Mouse (Mus musculus): ENCODE data around the gene 1700003E16Rik. TPM values are rescaled to one million over a fixed set of nuclear protein-coding genes. Genes with fewer than 3 reads are reported as not detected.

1700003E16Rik gene
- polyA plus RNA-seq, 1 experiment from 2014 or later = 1.6 TPM

GRCm38 (mm10) chr6:83134226-83134625 is 22.0 kb upstream of the 1700003E16Rik start:
- H3K9ac ChIP-seq = no peak overlapping the region
- H3K4me2 ChIP-seq = no peak overlapping the region
- 55% methylated on average over 3 of the region's 3 CpGs for WGBS
- H3K4me1 ChIP-seq = peaks cover 58% of the 10 kb centered on the region
- no peak overlapping the region for H3K27ac ChIP-seq
- H3K9me3 ChIP-seq (replicated peaks) = no peaks in the 10 kb centered on the region
- no peaks in the 10 kb centered on the region for H3K27me3 ChIP-seq
- H3K4me3 ChIP-seq (replicated peaks) = no peak overlapping the region
- no peaks in the 10 kb centered on the region for H3K36me3 ChIP-seq
- ATAC-seq (replicated peaks; ENCODE audit: low FRiP score) = no peak

DNA sequence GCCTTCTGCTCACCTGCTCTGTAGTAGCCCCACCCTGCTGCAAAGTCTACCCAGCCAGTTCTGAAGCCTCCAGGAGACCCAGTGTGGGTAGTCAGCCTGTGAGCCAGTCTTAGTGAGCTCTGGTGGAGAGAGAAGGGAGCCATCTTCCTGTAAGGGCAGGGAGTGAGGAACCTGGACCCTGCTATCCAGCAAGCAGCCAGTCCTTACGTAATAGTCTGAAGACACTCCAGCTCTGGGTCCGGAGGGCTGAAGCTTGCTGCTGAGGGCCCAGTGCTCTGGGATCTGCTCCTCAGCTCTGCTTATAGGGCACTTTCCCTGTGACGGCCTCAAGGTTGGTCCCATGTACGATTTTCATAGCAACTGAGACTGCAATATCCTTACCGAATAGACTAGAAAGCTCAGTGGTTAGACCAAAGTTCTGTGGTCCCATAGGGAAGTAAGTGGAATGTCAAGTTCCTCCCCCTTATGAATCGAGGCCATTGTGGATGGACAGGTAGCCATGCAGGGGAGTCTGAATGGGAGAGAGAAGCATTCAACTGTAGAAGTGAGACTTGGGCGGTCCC is 21.2 kb upstream of the 1700003E16Rik start, which contains the start of gene Rtkn:
Gene Rtkn (plus strand): TSS at position 513 of the 563 bp plus-strand sequence.
- peak within 1 kb of the TSS; percentile 100 for H3K27ac ChIP-seq
- H3K9ac ChIP-seq = peak within 1 kb of the TSS; percentile 82
- H3K36me3 ChIP-seq = peaks cover 1% of the 10 kb centered on the region; the same call in 1 of the 2 replicates
- no peaks in the 10 kb centered on the region for H3K27me3 ChIP-seq
- H3K4me3 ChIP-seq (replicated peaks) = peak within 1 kb of the TSS; percentile 63
- ATAC-seq (replicated peaks; ENCODE audit: low FRiP score) = no peak
- WGBS = 57% methylated on average over 7 of the region's 7 CpGs
- no peaks in the 10 kb centered on the region for H3K9me3 ChIP-seq (replicated peaks)
- peaks cover 64% of the 10 kb centered on the region for H3K4me1 ChIP-seq
- H3K4me2 ChIP-seq = peak within 1 kb of the TSS; percentile 74

- H3K27me3 ChIP-seq = no peaks in the 10 kb centered on the region
- peaks cover 64% of the 10 kb centered on the region for H3K4me1 ChIP-seq
- peak overlapping the region; percentile 63 for H3K4me3 ChIP-seq (replicated peaks)
- 3% methylated on average over 37 of the region's 37 CpGs for WGBS
- no peak for ATAC-seq (replicated peaks; ENCODE audit: low FRiP score)
- peak overlapping the region; percentile 74 for H3K4me2 ChIP-seq
- H3K36me3 ChIP-seq = peaks cover 3% of the 10 kb centered on the region; the same call in 1 of the 2 replicates
- H3K27ac ChIP-seq = peak overlapping the region; percentile 100
- H3K9me3 ChIP-seq (replicated peaks) = no peaks in the 10 kb centered on the region
- H3K9ac ChIP-seq = peak overlapping the region; percentile 82
Measured at GRCm38 (mm10) chr6:83135571-83136161, 20.5 kb upstream of the 1700003E16Rik start.

DNA sequence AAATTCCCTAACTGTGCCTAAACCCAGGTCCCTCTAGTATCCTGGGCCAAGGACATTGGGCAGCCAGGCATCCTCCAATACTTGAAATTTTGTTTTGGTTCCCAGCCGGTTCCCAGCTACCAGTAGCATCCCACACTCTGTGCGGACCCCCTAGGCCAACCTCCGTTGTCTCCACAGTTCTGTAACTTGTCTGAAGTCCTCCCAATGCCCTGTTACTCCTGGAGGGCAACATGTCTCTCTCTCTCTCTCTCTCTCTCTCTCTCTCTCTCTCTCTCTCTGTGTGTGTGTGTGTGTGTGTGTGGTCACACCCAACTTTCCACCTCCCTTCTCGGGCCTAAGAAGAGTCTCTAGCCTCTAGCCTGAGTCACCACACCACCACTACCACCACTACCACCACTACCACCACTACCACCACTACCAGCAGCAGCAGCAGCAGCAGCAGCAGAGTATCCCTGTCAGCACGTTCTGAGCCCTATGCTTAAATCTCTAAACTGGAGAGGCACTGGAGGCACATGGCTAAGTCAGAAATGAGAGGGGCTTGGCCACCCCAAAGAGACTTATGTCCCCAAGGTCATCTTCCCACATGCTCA is 19.8 kb upstream of the 1700003E16Rik start:
- Histone ChIP-seq H3K9ac (peak overlapping the region; percentile 82), H3K4me1 (peaks cover 63% of the 10 kb centered on the region), H3K9me3 (replicated peaks) (no peaks in the 10 kb centered on the region), H3K4me3 (replicated peaks) (peak overlapping the region; percentile 63), H3K27me3 (no peaks in the 10 kb centered on the region), H3K4me2 (peak overlapping the region; percentile 74), H3K27ac (peak overlapping the region; percentile 100), H3K36me3 (peaks cover 3% of the 10 kb centered on the region; the same call in 1 of the 2 replicates)
- ATAC-seq (replicated peaks; ENCODE audit: low FRiP score) = no peak
- 11% methylated on average over 5 of the region's 5 CpGs for WGBS

DNA sequence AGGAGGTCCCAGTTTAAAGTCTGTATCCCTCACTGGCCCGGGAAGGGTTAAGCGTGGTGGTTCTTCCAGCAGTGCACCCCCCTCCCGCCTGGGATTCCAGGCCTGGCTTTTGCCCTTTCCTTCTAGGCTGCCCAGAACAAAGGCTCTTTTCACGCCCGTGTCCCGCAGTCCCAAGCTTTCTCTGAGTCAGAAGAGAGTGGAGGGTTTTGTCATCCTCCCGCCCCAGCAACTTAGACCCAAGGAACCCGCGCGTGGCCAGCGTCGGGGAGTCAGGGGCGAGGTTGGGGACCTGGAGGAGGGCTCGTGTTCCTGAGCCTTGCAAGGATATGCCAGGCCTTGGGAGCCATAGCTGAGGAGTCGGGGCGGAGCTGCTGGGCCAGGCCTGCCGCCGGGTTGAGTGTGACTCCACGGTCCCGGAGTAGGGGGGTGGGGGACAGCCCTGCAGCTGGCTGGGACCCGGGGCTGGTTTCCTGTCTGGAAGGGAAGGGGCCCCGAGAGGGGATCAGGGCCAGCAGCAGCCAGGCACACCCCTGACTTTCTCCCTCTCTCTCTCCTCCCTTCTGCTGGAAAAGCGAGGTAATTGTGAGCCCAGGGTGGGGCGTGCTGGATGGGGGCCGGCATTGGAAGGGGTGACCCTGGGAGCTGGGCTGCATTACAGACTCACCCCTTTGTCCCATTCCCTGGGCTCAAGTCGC is 19.2 kb upstream of the 1700003E16Rik start:
- Histone ChIP-seq H3K9me3 (replicated peaks) (no peaks in the 10 kb centered on the region), H3K4me1 (peaks cover 65% of the 10 kb centered on the region), H3K4me3 (replicated peaks) (peak overlapping the region; percentile 63), H3K36me3 (peaks cover 3% of the 10 kb centered on the region; the same call in 1 of the 2 replicates), H3K27ac (peak overlapping the region; percentile 100), H3K27me3 (no peaks in the 10 kb centered on the region), H3K9ac (peak overlapping the region; percentile 82), H3K4me2 (peak overlapping the region; percentile 74)
- WGBS = under 1% methylated on average over 26 of the region's 26 CpGs
- peak; percentile 78 for ATAC-seq (replicated peaks; ENCODE audit: low FRiP score)

- WGBS = under 1% methylated on average over 12 of the region's 12 CpGs
- Histone ChIP-seq H3K4me1 (peaks cover 68% of the 10 kb centered on the region), H3K9ac (peak overlapping the region; percentile 82), H3K36me3 (peaks cover 3% of the 10 kb centered on the region; the same call in 1 of the 2 replicates), H3K27me3 (no peaks in the 10 kb centered on the region), H3K9me3 (replicated peaks) (no peaks in the 10 kb centered on the region), H3K27ac (peak overlapping the region; percentile 100), H3K4me2 (peak overlapping the region; percentile 74), H3K4me3 (replicated peaks) (peak overlapping the region; percentile 63)
- ATAC-seq (replicated peaks; ENCODE audit: low FRiP score) = peak; percentile 85
Measured at GRCm38 (mm10) chr6:83137576-83137950, 18.6 kb upstream of the 1700003E16Rik start.

DNA sequence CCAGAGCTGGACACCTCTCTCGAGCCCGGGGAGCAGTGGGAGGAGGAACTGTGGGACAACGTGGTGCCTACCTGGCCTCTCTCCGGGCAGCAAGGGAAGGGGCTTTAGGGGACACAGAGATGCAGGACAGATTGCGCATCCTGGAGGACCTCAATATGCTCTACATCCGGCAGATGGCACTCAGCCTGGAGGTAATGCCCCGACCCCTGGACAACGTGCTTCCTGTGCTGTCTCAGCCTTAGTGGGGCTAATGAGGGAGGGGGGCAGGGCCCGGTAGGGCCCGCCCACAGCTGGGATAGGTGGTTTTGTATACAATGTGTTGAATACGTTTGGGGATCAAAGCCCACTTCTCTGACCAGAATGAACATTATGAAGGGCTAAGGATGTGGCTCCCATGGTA is 18.1 kb upstream of the 1700003E16Rik start:
- H3K27ac ChIP-seq = peak overlapping the region; percentile 100
- peak overlapping the region; percentile 82 for H3K9ac ChIP-seq
- WGBS = 1% methylated on average over 11 of the region's 11 CpGs
- no peaks in the 10 kb centered on the region for H3K9me3 ChIP-seq (replicated peaks)
- H3K36me3 ChIP-seq = peaks cover 3% of the 10 kb centered on the region; the same call in 1 of the 2 replicates
- no peaks in the 10 kb centered on the region for H3K27me3 ChIP-seq
- H3K4me3 ChIP-seq (replicated peaks) = peak overlapping the region; percentile 63
- H3K4me1 ChIP-seq = peaks cover 73% of the 10 kb centered on the region
- H3K4me2 ChIP-seq = peak overlapping the region; percentile 74
- peak; percentile 37 for ATAC-seq (replicated peaks; ENCODE audit: low FRiP score)

- 93% methylated on average over 8 of the region's 8 CpGs for WGBS
- ATAC-seq (replicated peaks; ENCODE audit: low FRiP score) = no peak
- H3K36me3 ChIP-seq = peaks cover 3% of the 10 kb centered on the region; the same call in 1 of the 2 replicates
- no peak overlapping the region for H3K4me3 ChIP-seq (replicated peaks)
- no peak overlapping the region for H3K9ac ChIP-seq
- no peaks in the 10 kb centered on the region for H3K27me3 ChIP-seq
- no peak overlapping the region for H3K27ac ChIP-seq
- peaks cover 64% of the 10 kb centered on the region for H3K4me1 ChIP-seq
- no peak overlapping the region for H3K4me2 ChIP-seq
- H3K9me3 ChIP-seq (replicated peaks) = no peaks in the 10 kb centered on the region
Measured at GRCm38 (mm10) chr6:83140044-83140443, 16.2 kb upstream of the 1700003E16Rik start.

DNA sequence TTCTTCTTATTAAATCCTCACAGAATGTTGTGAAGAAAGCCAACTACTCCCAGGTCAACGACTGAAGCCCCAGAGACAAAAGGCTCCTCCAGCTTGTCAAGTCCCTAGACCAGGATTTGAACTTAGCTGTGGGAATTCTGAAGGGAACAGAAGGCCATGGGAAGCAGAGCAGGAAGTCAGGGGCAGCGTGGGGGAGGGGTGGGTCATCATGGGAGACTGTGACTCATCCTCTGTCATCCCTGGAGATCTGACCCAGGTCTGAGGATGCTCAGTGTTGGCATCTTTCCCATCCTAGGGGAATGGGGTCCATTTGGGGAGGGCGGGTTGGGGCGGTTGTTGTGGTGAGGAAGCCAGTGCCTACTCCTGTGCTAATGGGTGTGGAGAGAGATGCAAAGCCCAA is 14.6 kb upstream of the 1700003E16Rik start:
- WGBS = 46% methylated on average over 4 of the region's 4 CpGs
- Histone ChIP-seq H3K9ac (0 out of 2 replicates have a peak overlapping the region, but pooled peaks have one; percentile 56), H3K9me3 (replicated peaks) (no peaks in the 10 kb centered on the region), H3K27me3 (no peaks in the 10 kb centered on the region), H3K4me3 (replicated peaks) (peak overlapping the region; percentile 39; the same call in 1 of the 2 replicates), H3K36me3 (peaks cover 9% of the 10 kb centered on the region), H3K4me2 (peak overlapping the region; percentile 76), H3K4me1 (peaks cover 52% of the 10 kb centered on the region), H3K27ac (peak overlapping the region; percentile 52; the same call in 1 of the 2 replicates)
- no peak for ATAC-seq (replicated peaks; ENCODE audit: low FRiP score)

GRCm38 (mm10) chr6:83142211-83142731 is 13.9 kb upstream of the 1700003E16Rik start:
- Histone ChIP-seq H3K27ac (peak overlapping the region; percentile 52; the same call in 1 of the 2 replicates), H3K4me3 (replicated peaks) (peak overlapping the region; percentile 39), H3K4me1 (peaks cover 52% of the 10 kb centered on the region), H3K36me3 (peaks cover 15% of the 10 kb centered on the region), H3K4me2 (peak overlapping the region; percentile 76), H3K9ac (peak overlapping the region; percentile 56), H3K9me3 (replicated peaks) (no peaks in the 10 kb centered on the region), H3K27me3 (no peaks in the 10 kb centered on the region)
- ATAC-seq (replicated peaks; ENCODE audit: low FRiP score) = no peak
- WGBS = 4% methylated on average over 41 of the region's 41 CpGs

GRCm38 (mm10) chr6:83142886-83143285 is 13.3 kb upstream of the 1700003E16Rik start:
- Histone ChIP-seq H3K9ac (no peak overlapping the region), H3K36me3 (peaks cover 21% of the 10 kb centered on the region), H3K27ac (no peak overlapping the region), H3K4me1 (peaks cover 53% of the 10 kb centered on the region), H3K27me3 (no peaks in the 10 kb centered on the region), H3K4me2 (peak overlapping the region; percentile 76), H3K4me3 (replicated peaks) (no peak overlapping the region), H3K9me3 (replicated peaks) (no peaks in the 10 kb centered on the region)
- no peak for ATAC-seq (replicated peaks; ENCODE audit: low FRiP score)
- 48% methylated on average over 11 of the region's 11 CpGs for WGBS
